Mouse (Mus musculus) forebrain, embryonic 13.5 days (tissue): ENCODE data around the gene Adgrb2. TPM values are rescaled to one million over a fixed set of nuclear protein-coding genes. Genes with fewer than 3 reads are reported as not detected.

Experiments used
- ATAC-seq: fragments of 200-750 bp; cut with Nextera tagmentation; 2 replicates; pipeline ENCODE4 v1.8.0; 2017
- H3K27ac ChIP-seq: fragments of 300-500 bp; sonication (generic); 2 replicates; pipeline ENCODE4 v1.5.1; 2015; ENCODE audit warnings: inconsistent platforms, mild to moderate bottlenecking, moderate library complexity
- H3K27me3 ChIP-seq: fragments of 300-500 bp; sonication (generic); 2 replicates; pipeline ENCODE4 v1.6.1; 2015; ENCODE audit warnings: mild to moderate bottlenecking, inconsistent platforms
- H3K36me3 ChIP-seq: fragments of 300-500 bp; sonication (generic); 2 replicates; pipeline ENCODE4 v1.6.1; 2015; ENCODE audit warnings: mild to moderate bottlenecking, inconsistent platforms; ENCODE audit not compliant: poor library complexity, severe bottlenecking
- H3K4me1 ChIP-seq: fragments of 300-500 bp; sonication (generic); 2 replicates; pipeline ENCODE4 v1.6.1; 2015; ENCODE audit warnings: inconsistent platforms
- H3K4me2 ChIP-seq: fragments of 300-500 bp; sonication (generic); 2 replicates; pipeline ENCODE4 v1.6.1; 2015; ENCODE audit warnings: inconsistent platforms, mild to moderate bottlenecking, moderate library complexity
- H3K4me3 ChIP-seq: fragments of 300-500 bp; sonication (generic); 2 replicates; pipeline ENCODE4 v1.5.1; 2015; ENCODE audit warnings: mild to moderate bottlenecking, inconsistent platforms
- H3K9ac ChIP-seq: fragments of 300-500 bp; sonication (generic); 2 replicates; pipeline ENCODE4 v1.6.1; 2015; ENCODE audit warnings: mild to moderate bottlenecking, inconsistent platforms
- H3K9me3 ChIP-seq: fragments of 300-500 bp; sonication (generic); replicated peaks from 2 replicates; pipeline ENCODE4 v1.6.1; 2016; ENCODE audit warnings: inconsistent platforms
- WGBS: fragments of 180-500 bp; shearing (Covaris S2); methylation state at CpG from one replicate; pipeline ENCODE4 v1.1.7; 2015; 5-methylcytosine and 5-hydroxymethylcytosine counted together
- polyA plus RNA-seq: library from polyadenylated mRNA; unstranded; fragments of >200 nt; fragmentation: Nextera tagmentation; extraction: Ambion mirVana; gene quantifications from 2 replicates; pipeline ENCODE4 v1.2.1, GENCODE M21; 2015

Adgrb2 gene
- polyA plus RNA-seq, 1 experiment from 2014 or later, result 6.4 TPM

- ATAC-seq, result no peak
- H3K9ac ChIP-seq, result no peak overlapping the region
- peaks cover 20% of the 10 kb centered on the region for H3K27me3 ChIP-seq
- H3K4me2 ChIP-seq, result no peak overlapping the region
- peaks cover 47% of the 10 kb centered on the region for H3K4me1 ChIP-seq
- no peak overlapping the region for H3K4me3 ChIP-seq
- no peak overlapping the region for H3K27ac ChIP-seq
- no peaks in the 10 kb centered on the region for H3K36me3 ChIP-seq
- 67% methylated on average over 9 of the region's 9 CpGs for WGBS
- H3K9me3 ChIP-seq, result no peaks in the 10 kb centered on the region
These were observed 10.4 kb upstream of the Adgrb2 start for GRCm38 (mm10) chr4:129974285-129974684.

- no peak overlapping the region for H3K27ac ChIP-seq
- peaks cover 36% of the 10 kb centered on the region for H3K4me1 ChIP-seq
- H3K36me3 ChIP-seq, result no peaks in the 10 kb centered on the region
- no peak overlapping the region for H3K4me2 ChIP-seq
- no peaks in the 10 kb centered on the region for H3K9me3 ChIP-seq
- H3K4me3 ChIP-seq, result no peak overlapping the region
- H3K9ac ChIP-seq, result no peak overlapping the region
- no peak for ATAC-seq
- peaks cover 39% of the 10 kb centered on the region for H3K27me3 ChIP-seq
- 74% methylated on average over 4 of the region's 4 CpGs for WGBS
These were observed 7.4 kb upstream of the Adgrb2 start for GRCm38 (mm10) chr4:129977256-129977655.

- Histone ChIP-seq H3K27ac (no peak overlapping the region), H3K36me3 (no peaks in the 10 kb centered on the region), H3K4me3 (no peak overlapping the region), H3K9me3 (no peaks in the 10 kb centered on the region), H3K4me2 (no peak overlapping the region), H3K9ac (no peak overlapping the region), H3K4me1 (peaks cover 36% of the 10 kb centered on the region), H3K27me3 (peaks cover 45% of the 10 kb centered on the region)
- ATAC-seq, result no peak
- 48% methylated on average over 4 of the region's 4 CpGs for WGBS
These were observed 6.4 kb upstream of the Adgrb2 start for GRCm38 (mm10) chr4:129978227-129978626.

- Histone ChIP-seq H3K4me3 (no peak overlapping the region), H3K4me1 (peaks cover 37% of the 10 kb centered on the region), H3K27ac (no peak overlapping the region), H3K36me3 (no peaks in the 10 kb centered on the region), H3K9ac (no peak overlapping the region), H3K27me3 (peaks cover 47% of the 10 kb centered on the region), H3K4me2 (no peak overlapping the region), H3K9me3 (no peaks in the 10 kb centered on the region)
- ATAC-seq, result no peak
- 59% methylated on average over 4 of the region's 4 CpGs for WGBS
These were observed 5.7 kb upstream of the Adgrb2 start for GRCm38 (mm10) chr4:129978930-129979329.

- H3K36me3 ChIP-seq, result no peaks in the 10 kb centered on the region
- ATAC-seq, result no peak
- peaks cover 36% of the 10 kb centered on the region for H3K27me3 ChIP-seq
- no peaks in the 10 kb centered on the region for H3K9me3 ChIP-seq
- H3K9ac ChIP-seq, result no peak overlapping the region
- no peak overlapping the region for H3K4me3 ChIP-seq
- peaks cover 52% of the 10 kb centered on the region for H3K4me1 ChIP-seq
- H3K4me2 ChIP-seq, result no peak overlapping the region
- WGBS, result 21% methylated on average over 11 of the region's 11 CpGs
- no peak overlapping the region for H3K27ac ChIP-seq
These were observed 3.0 kb upstream of the Adgrb2 start for GRCm38 (mm10) chr4:129981657-129982056.

- Histone ChIP-seq H3K9ac (0 out of 2 replicates have a peak overlapping the region, but pooled peaks have one; percentile 30), H3K4me2 (peak overlapping the region; percentile 96; the same call in 1 of the 2 replicates), H3K27me3 (peaks cover 40% of the 10 kb centered on the region), H3K36me3 (no peaks in the 10 kb centered on the region), H3K27ac (peak overlapping the region; percentile 68), H3K4me3 (no peak overlapping the region), H3K9me3 (no peaks in the 10 kb centered on the region), H3K4me1 (peaks cover 65% of the 10 kb centered on the region)
- WGBS, result 23% methylated on average over 5 of the region's 5 CpGs
- ATAC-seq, result no peak
These were observed 1.6 kb upstream of the Adgrb2 start for GRCm38 (mm10) chr4:129983046-129983445.

- H3K4me3 ChIP-seq, result peak overlapping the region; percentile 80
- H3K9me3 ChIP-seq, result no peaks in the 10 kb centered on the region
- peaks cover 65% of the 10 kb centered on the region for H3K4me1 ChIP-seq
- no peaks in the 10 kb centered on the region for H3K36me3 ChIP-seq
- peaks cover 40% of the 10 kb centered on the region for H3K27me3 ChIP-seq
- peak overlapping the region; percentile 74 for H3K27ac ChIP-seq
- WGBS, result 2% methylated on average over 15 of the region's 15 CpGs
- H3K9ac ChIP-seq, result peak overlapping the region; percentile 93
- peak; percentile 19 for ATAC-seq
- H3K4me2 ChIP-seq, result peak overlapping the region; percentile 96
These were observed 778 bp upstream of the Adgrb2 start for GRCm38 (mm10) chr4:129983764-129984420.

- under 1% methylated on average over 45 of the region's 48 CpGs for WGBS
- peaks cover 77% of the 10 kb centered on the region for H3K4me1 ChIP-seq
- H3K9me3 ChIP-seq, result no peaks in the 10 kb centered on the region
- peak overlapping the region; percentile 96 for H3K4me2 ChIP-seq
- H3K27ac ChIP-seq, result peak overlapping the region; percentile 74
- peak overlapping the region; percentile 80 for H3K4me3 ChIP-seq
- H3K36me3 ChIP-seq, result no peaks in the 10 kb centered on the region
- H3K9ac ChIP-seq, result peak overlapping the region; percentile 93
- peaks cover 32% of the 10 kb centered on the region for H3K27me3 ChIP-seq
- 0 out of 2 replicates have a peak, but pooled peaks have one; percentile 2 for ATAC-seq
These were observed 546 bp downstream of the Adgrb2 start for GRCm38 (mm10) chr4:129985161-129985670.

GRCm38 (mm10) chr4:129985671-129986441 is 1.2 kb downstream of the Adgrb2 start:
- WGBS, result under 1% methylated on average over 43 of the region's 58 CpGs
- H3K4me3 ChIP-seq, result peak overlapping the region; percentile 80
- peak; percentile 16; the same call in 1 of the 2 replicates for ATAC-seq
- H3K9ac ChIP-seq, result peak overlapping the region; percentile 93
- H3K27ac ChIP-seq, result peak overlapping the region; percentile 74
- H3K9me3 ChIP-seq, result no peaks in the 10 kb centered on the region
- peak overlapping the region; percentile 96 for H3K4me2 ChIP-seq
- peaks cover 26% of the 10 kb centered on the region for H3K27me3 ChIP-seq
- H3K4me1 ChIP-seq, result peaks cover 83% of the 10 kb centered on the region
- H3K36me3 ChIP-seq, result no peaks in the 10 kb centered on the region

- Histone ChIP-seq H3K36me3 (peaks cover 10% of the 10 kb centered on the region), H3K9ac (peak overlapping the region; percentile 70), H3K9me3 (no peaks in the 10 kb centered on the region), H3K27me3 (peaks cover 13% of the 10 kb centered on the region), H3K4me2 (peak overlapping the region; percentile 96), H3K4me1 (peaks cover 72% of the 10 kb centered on the region), H3K27ac (peak overlapping the region; percentile 44), H3K4me3 (peak overlapping the region; percentile 46)
- peak; percentile 22; the same call in 1 of the 2 replicates for ATAC-seq
- 2% methylated on average over 37 of the region's 53 CpGs for WGBS
These were observed 3.3 kb downstream of the Adgrb2 start for GRCm38 (mm10) chr4:129987825-129988504.

GRCm38 (mm10) chr4:129989925-129990324 is 5.3 kb downstream of the Adgrb2 start:
- ATAC-seq, result no peak
- Histone ChIP-seq H3K4me1 (peaks cover 75% of the 10 kb centered on the region), H3K27me3 (peaks cover 9% of the 10 kb centered on the region), H3K9me3 (no peaks in the 10 kb centered on the region), H3K9ac (no peak overlapping the region), H3K4me3 (no peak overlapping the region), H3K27ac (peak overlapping the region; percentile 4), H3K36me3 (peaks cover 22% of the 10 kb centered on the region), H3K4me2 (peak overlapping the region; percentile 1; the same call in 1 of the 2 replicates)
- WGBS, result 40% methylated on average over 4 of the region's 4 CpGs
